Mouse (Mus musculus) C2C12 (cell line): ENCODE results near the gene Tmem150c. TPM values are rescaled to one million over a fixed set of nuclear protein-coding genes. Genes with fewer than 3 reads are reported as not detected.

Experiments used
- H3K27me3 ChIP-seq: one replicate; pipeline ENCODE4 v1.6.1; 2011; ENCODE audit not compliant: control insufficient read depth, insufficient read depth, insufficient read length
- H3K36me3 ChIP-seq: one replicate; pipeline ENCODE4 v1.6.1; 2011; ENCODE audit not compliant: control insufficient read depth, insufficient read depth
- H3K4me3 ChIP-seq: one replicate; pipeline ENCODE4 v1.5.1; 2011; ENCODE audit warnings: mild to moderate bottlenecking, control low read depth; ENCODE audit not compliant: poor library complexity, insufficient read depth, severe bottlenecking
- H3K79me2 ChIP-seq: one replicate; pipeline ENCODE4 v1.6.1; 2011; ENCODE audit not compliant: control insufficient read depth, insufficient read depth
- H3K79me3 ChIP-seq: one replicate; pipeline ENCODE4 v1.6.1; 2011; ENCODE audit warnings: low read depth, control low read depth
- H3ac ChIP-seq: one replicate; pipeline ENCODE3; 2011; ENCODE audit warnings: low read depth; ENCODE audit not compliant: control insufficient read depth, insufficient read length
- CEBPB ChIP-seq: IDR thresholded peaks from one replicate; pipeline ENCODE4 v1.6.1; 2011; ENCODE audit warnings: low read depth, mild to moderate bottlenecking, control low read depth, moderate library complexity
- CTCF ChIP-seq: IDR thresholded peaks from one replicate; pipeline ENCODE4 v1.5.1; 2011; ENCODE audit not compliant: control insufficient read depth, insufficient read depth, insufficient read length
- FOSL1 ChIP-seq: IDR thresholded peaks from one replicate; pipeline ENCODE4 v1.8.0; 2011; ENCODE audit warnings: mild to moderate bottlenecking, low read length; ENCODE audit not compliant: poor library complexity, insufficient read depth, severe bottlenecking
- MAX ChIP-seq: IDR thresholded peaks from one replicate; pipeline ENCODE4 v1.6.1; 2011; ENCODE audit warnings: mild to moderate bottlenecking, control low read depth
- MYOD1 ChIP-seq: IDR thresholded peaks from one replicate; pipeline ENCODE4 v1.6.1; 2011; ENCODE audit warnings: low read depth; ENCODE audit not compliant: control insufficient read depth, insufficient read length
- MYOG ChIP-seq: IDR thresholded peaks from one replicate; pipeline ENCODE4 v1.6.1; 2011; ENCODE audit not compliant: control insufficient read depth, insufficient read length; ENCODE audit errors: extremely low read depth
- USF1 ChIP-seq: IDR thresholded peaks from one replicate; pipeline ENCODE4 v1.6.1; 2011; ENCODE audit warnings: low read depth, mild to moderate bottlenecking, control low read depth, moderate library complexity
- polyA plus RNA-seq: library from polyadenylated mRNA; unstranded; fragments of >200 nt; fragmentation: generic; extraction: Trizol; gene quantifications from one replicate; pipeline ENCODE4 v1.2.1, GENCODE M21; 2012; ENCODE audit warnings: missing spikeins

The Tmem150c gene
- polyA plus RNA-seq, 1 experiment: not detected

- peaks cover 92% of the 10 kb centered on the region for H3K79me3 ChIP-seq
- TF ChIP-seq FOSL1: no peak
- no peak for TF ChIP-seq MYOG
- no peak for TF ChIP-seq MYOD1
- TF ChIP-seq USF1: no peak
- TF ChIP-seq CTCF: no peak
- no peak for TF ChIP-seq MAX
- TF ChIP-seq CEBPB: no peak
- H3K79me2 ChIP-seq: peaks cover 99% of the 10 kb centered on the region
- H3K4me3 ChIP-seq: no peak overlapping the region
- no peaks in the 10 kb centered on the region for H3K36me3 ChIP-seq
- H3K27me3 ChIP-seq: no peaks in the 10 kb centered on the region
- H3ac ChIP-seq: no peak overlapping the region
Measured at GRCm38 (mm10) chr5:100044621-100045020, 115.0 kb downstream of the Tmem150c start.

GRCm38 (mm10) chr5:100044030-100044429 lies 115.6 kb downstream of the Tmem150c start:
- no peak overlapping the region for H3K4me3 ChIP-seq
- no peak overlapping the region for H3ac ChIP-seq
- H3K27me3 ChIP-seq: no peaks in the 10 kb centered on the region
- peaks cover 98% of the 10 kb centered on the region for H3K79me2 ChIP-seq
- H3K36me3 ChIP-seq: no peaks in the 10 kb centered on the region
- no peak for TF ChIP-seq FOSL1
- no peak for TF ChIP-seq CTCF
- TF ChIP-seq CEBPB: no peak
- no peak for TF ChIP-seq MAX
- no peak for TF ChIP-seq MYOG
- TF ChIP-seq MYOD1: no peak
- TF ChIP-seq USF1: no peak
- H3K79me3 ChIP-seq: peaks cover 86% of the 10 kb centered on the region

GRCm38 (mm10) chr5:100043361-100043760 lies 116.2 kb downstream of the Tmem150c start:
- Histone ChIP-seq H3K4me3 (no peak overlapping the region), H3K36me3 (no peaks in the 10 kb centered on the region)
- TF ChIP-seq MYOG (no peak), MAX (no peak), MYOD1 (no peak)

GRCm38 (mm10) chr5:100042467-100042866 lies 117.1 kb downstream of the Tmem150c start:
- Histone ChIP-seq H3K79me2 (peaks cover 97% of the 10 kb centered on the region), H3K79me3 (peaks cover 81% of the 10 kb centered on the region), H3K4me3 (no peak overlapping the region), H3K27me3 (no peaks in the 10 kb centered on the region), H3K36me3 (peaks cover 5% of the 10 kb centered on the region), H3ac (no peak overlapping the region)
- no peak for TF ChIP-seq USF1
- no peak for TF ChIP-seq MYOD1
- no peak for TF ChIP-seq CEBPB
- no peak for TF ChIP-seq MAX
- TF ChIP-seq CTCF: no peak
- TF ChIP-seq MYOG: no peak
- no peak for TF ChIP-seq FOSL1

More at GRCm38 (mm10) chr5:100043361-100043760, 116.2 kb downstream of the Tmem150c start:
- no peaks in the 10 kb centered on the region for H3K27me3 ChIP-seq
- no peak overlapping the region for H3ac ChIP-seq
- H3K79me2 ChIP-seq: peaks cover 97% of the 10 kb centered on the region
- peaks cover 81% of the 10 kb centered on the region for H3K79me3 ChIP-seq

GRCm38 (mm10) chr5:100041272-100041671 lies 118.3 kb downstream of the Tmem150c start:
- no peaks in the 10 kb centered on the region for H3K27me3 ChIP-seq
- peaks cover 83% of the 10 kb centered on the region for H3K79me3 ChIP-seq
- H3K79me2 ChIP-seq: peaks cover 97% of the 10 kb centered on the region
- H3ac ChIP-seq: no peak overlapping the region
- peak overlapping the region; percentile 85 for H3K4me3 ChIP-seq
- H3K36me3 ChIP-seq: peaks cover 17% of the 10 kb centered on the region
- no peak for TF ChIP-seq USF1
- TF ChIP-seq CEBPB: no peak
- no peak for TF ChIP-seq MYOD1
- TF ChIP-seq MYOG: no peak
- no peak for TF ChIP-seq FOSL1

- peaks cover 97% of the 10 kb centered on the region for H3K79me2 ChIP-seq
- peak overlapping the region; percentile 90 for H3ac ChIP-seq
- peaks cover 84% of the 10 kb centered on the region for H3K79me3 ChIP-seq
- H3K4me3 ChIP-seq: peak overlapping the region; percentile 85
- TF ChIP-seq FOSL1: no peak
- no peak for TF ChIP-seq MYOG
- TF ChIP-seq MYOD1: no peak
- TF ChIP-seq USF1: no peak
- no peak for TF ChIP-seq CEBPB
- no peak for TF ChIP-seq MAX
- TF ChIP-seq CTCF: no peak
- no peaks in the 10 kb centered on the region for H3K27me3 ChIP-seq
- H3K36me3 ChIP-seq: peaks cover 26% of the 10 kb centered on the region
Measured at GRCm38 (mm10) chr5:100040281-100040784, 119.3 kb downstream of the Tmem150c start.
